Mouse (Mus musculus) yolk sac, embryonic 10.5 days (tissue): ENCODE measurements around the gene Olfr1351.
"Not testable (repeated sequence)": the region's sequence is repeated elsewhere in the genome, so short reads cannot be mapped to it uniquely, and the experiment has no call there.

Experiments used
- DNase-seq: peaks from one replicate; pipeline ENCODE4 v3.0.0-alpha.2; 2017; ENCODE audit warnings: low spot score

Gene Olfr1351

DNA sequence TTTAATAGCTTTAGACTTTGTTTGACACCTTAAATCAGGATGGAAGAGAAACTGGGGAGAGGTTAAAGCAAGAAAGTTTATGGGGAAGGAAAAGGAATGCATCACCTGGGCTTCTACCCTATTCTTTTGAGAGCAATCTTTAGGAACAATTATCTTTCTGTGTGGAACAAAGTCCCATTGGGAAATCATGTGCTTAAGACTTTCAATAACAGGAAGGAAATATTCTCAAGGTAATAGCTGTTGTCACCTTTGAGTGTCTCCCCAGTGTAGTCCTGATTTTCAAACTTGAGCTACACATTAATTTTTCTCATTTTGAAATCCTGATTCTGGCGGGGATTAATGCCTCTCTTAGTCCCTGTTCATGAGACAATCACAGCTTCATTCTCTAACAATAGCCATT lies at the start of gene Olfr1351:
Gene Olfr1351 (plus strand): TSS at position 301 of the 400 bp plus-strand sequence.
- no peak for DNase-seq

DNA sequence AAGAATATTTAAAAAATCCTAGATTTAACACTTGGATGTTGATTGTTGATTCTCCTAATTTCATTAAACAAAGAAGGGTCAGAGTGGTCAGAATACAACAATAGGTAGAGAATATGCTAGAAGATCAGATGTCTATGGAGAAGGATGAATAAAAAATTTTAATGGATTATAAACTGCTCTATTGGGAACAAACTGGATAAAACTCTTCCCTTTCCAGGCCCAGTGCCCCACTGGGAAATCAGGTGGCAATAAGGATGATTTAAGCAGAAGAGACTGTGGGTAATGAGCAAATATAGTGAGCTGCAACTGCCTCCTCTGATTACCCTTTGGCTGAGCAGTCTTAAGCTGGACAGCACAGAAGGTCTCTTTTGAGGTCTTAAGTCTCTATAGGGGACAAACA lies 49.3 kb upstream of the Olfr1351 start, which contains the start of gene Olfr1353:
Gene Olfr1353 (plus strand): TSS at position 301 of the 400 bp plus-strand sequence.
- not testable (repeated sequence) for DNase-seq

GRCm38 (mm10) chr10:78980750-78981149 lies 31.5 kb upstream of the Olfr1351 start, which contains the start of gene Olfr1352:
Gene Olfr1352 (plus strand): TSS chr10:78981050.
- no peak for DNase-seq

- DNase-seq = no peak
Observed at GRCm38 (mm10) chr10:79028441-79028840, 16.2 kb downstream of the Olfr1351 start, which contains the start of gene Olfr57. Gene Olfr57 (plus strand): TSS chr10:79028741.

DNA sequence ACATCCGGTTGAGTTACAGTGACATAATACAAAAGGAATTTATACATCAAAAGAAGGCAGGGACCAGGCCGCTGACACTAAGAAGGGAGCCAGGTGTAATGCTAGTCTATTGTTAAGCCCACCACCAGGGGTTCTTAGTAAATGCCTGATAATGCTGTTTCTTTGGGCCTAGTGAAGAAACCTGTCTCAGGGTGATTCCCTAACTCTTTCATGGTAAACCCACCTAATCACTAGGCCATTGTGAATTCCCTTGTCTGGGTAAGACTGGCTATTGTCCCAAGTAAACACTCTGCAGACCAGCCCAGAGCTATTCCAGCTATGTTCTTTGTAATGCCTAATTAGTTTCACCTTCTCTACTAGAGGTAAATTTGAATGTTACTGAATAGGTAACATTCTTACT lies 30.2 kb downstream of the Olfr1351 start:
- not testable (repeated sequence) for DNase-seq

DNA sequence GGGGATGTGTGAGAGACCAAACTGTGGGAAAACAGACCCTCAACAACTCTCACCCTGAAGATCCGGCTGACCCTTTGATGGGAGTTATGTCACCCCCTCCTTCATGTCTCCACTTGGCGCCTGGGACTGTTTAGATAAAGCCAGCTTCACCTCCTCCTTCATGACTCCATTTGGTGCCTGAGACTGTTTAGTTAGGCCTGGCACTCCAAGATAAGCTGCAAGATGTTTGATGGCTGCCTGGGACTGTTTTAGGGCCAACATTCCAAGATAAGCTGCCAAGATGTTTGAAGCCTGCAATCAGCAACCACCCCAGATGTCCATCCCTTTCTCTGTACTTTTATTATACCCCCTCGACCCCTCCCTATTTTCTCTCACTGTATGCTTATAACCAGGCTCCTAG lies 45.1 kb downstream of the Olfr1351 start:
- DNase-seq = not testable (repeated sequence)
